Mouse (Mus musculus) myocyte (in vitro differentiated cells): ENCODE data around the gene Ccdc155.

Experiments
- MYOD1 ChIP-seq, 3 experiments: IDR thresholded peaks; one replicate each; pipeline ENCODE4 v1.6.1; 2011; ENCODE audit warnings: control low read depth in 2 of 3, low read depth in 2 of 3, mild to moderate bottlenecking in 2 of 3, moderate library complexity in 1 of 3; ENCODE audit not compliant: insufficient read length in 2 of 3, control insufficient read depth in 1 of 3
- POLR2AphosphoS2 ChIP-seq: IDR thresholded peaks from one replicate; pipeline ENCODE4 v1.6.1; 2011; ENCODE audit warnings: low read depth, control low read depth; ENCODE audit not compliant: insufficient read length
- REST ChIP-seq: IDR thresholded peaks from one replicate; pipeline ENCODE4 v1.6.1; 2011; ENCODE audit warnings: mild to moderate bottlenecking, control low read depth, moderate library complexity; ENCODE audit not compliant: insufficient read depth, insufficient read length

GRCm38 (mm10) chr7:45247666-45248065, 43.0 kb upstream of the Ccdc155 start:
- TF ChIP-seq MYOD1 (IDR thresholded peaks at IDR 0.05; ENCODE audit: control insufficient read depth in 1 of 3, insufficient read length in 2 of 3, low read depth in 2 of 3): no peak
- TF ChIP-seq REST: no peak
- TF ChIP-seq POLR2AphosphoS2: no peak
